Mouse (Mus musculus): ENCODE measurements around the gene Ninj2. TPM values are rescaled to one million over a fixed set of nuclear protein-coding genes. Genes with fewer than 3 reads are reported as not detected.
"Not testable (repeated sequence)": the region's sequence is repeated elsewhere in the genome, so short reads cannot be mapped to it uniquely, and the experiment has no call there.

The Ninj2 gene
- polyA plus RNA-seq, 1 experiment from 2014 or later: not detected

DNA sequence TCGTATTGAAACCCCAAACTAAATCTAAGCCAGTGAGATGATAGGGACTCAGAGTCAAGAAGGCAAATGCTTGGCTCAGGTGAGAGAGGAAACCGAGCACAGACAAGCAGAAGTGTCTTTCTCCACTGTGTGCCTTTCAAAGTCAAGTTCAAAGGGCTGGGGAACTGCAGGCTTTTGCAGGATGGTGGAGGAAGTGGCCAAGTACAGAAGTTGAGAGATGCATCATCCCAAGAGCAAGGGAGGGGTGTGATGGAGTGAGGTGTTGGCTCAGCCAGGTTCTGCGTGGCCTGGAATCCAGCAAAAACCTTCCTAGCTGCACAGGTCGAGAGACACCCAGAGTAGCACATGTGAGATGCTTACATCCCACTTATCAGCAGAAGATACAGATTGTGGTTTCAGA lies 11.6 kb upstream of the Ninj2 start:
- no peak for DNase-seq (ENCODE audit: low spot score)
- no peaks in the 10 kb centered on the region for H3K27me3 ChIP-seq (ENCODE audit: insufficient read depth, poor library complexity, severe bottlenecking)
- H3K9me3 ChIP-seq: no peaks in the 10 kb centered on the region
- no peak overlapping the region for H3K4me3 ChIP-seq
- no peak overlapping the region for H3K27ac ChIP-seq
- H3K4me1 ChIP-seq: 0 out of 2 replicates have a peak, but pooled peaks cover 3% of the 10 kb centered on the region
- 69% methylated on average over 4 of the region's 4 CpGs for WGBS
- H3K36me3 ChIP-seq: no peaks in the 10 kb centered on the region

GRCm38 (mm10) chr6:120082251-120082950 lies 10.7 kb upstream of the Ninj2 start:
- Histone ChIP-seq H3K27ac (no peak overlapping the region), H3K4me3 (no peak overlapping the region), H3K27me3 (ENCODE audit: insufficient read depth, poor library complexity, severe bottlenecking) (no peaks in the 10 kb centered on the region), H3K4me1 (no peaks in the 10 kb centered on the region), H3K9me3 (no peaks in the 10 kb centered on the region), H3K36me3 (no peaks in the 10 kb centered on the region)
- 83% methylated on average over 6 of the region's 6 CpGs for WGBS
- no peak for DNase-seq (ENCODE audit: low spot score)

DNA sequence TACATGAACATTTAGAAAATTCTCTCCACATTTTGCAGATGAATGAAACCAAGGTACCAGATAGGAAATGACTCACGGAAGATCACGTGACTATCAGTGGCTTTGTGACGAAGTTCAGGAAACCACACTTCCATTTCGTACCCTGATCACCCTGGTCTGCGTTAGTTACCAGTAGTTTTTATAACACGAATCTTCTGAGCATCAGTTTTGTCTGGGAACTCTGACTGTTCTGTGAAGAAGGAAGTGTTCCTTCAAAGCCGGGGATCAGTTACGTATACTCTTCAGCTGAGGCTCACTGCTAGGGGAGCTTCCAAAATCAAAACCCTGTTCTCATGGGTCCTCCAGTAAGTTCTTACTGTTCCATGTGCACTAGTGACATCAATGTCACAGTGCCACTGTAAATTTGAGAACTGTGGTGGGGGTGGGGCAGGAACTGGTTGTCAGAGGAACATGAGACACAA lies 10.2 kb upstream of the Ninj2 start:
- no peak overlapping the region for H3K4me3 ChIP-seq
- H3K36me3 ChIP-seq: no peaks in the 10 kb centered on the region
- 82% methylated on average over 8 of the region's 8 CpGs for WGBS
- no peaks in the 10 kb centered on the region for H3K4me1 ChIP-seq
- no peaks in the 10 kb centered on the region for H3K9me3 ChIP-seq
- no peak overlapping the region for H3K27ac ChIP-seq
- no peaks in the 10 kb centered on the region for H3K27me3 ChIP-seq (ENCODE audit: insufficient read depth, poor library complexity, severe bottlenecking)
- DNase-seq (ENCODE audit: low spot score): no peak

DNA sequence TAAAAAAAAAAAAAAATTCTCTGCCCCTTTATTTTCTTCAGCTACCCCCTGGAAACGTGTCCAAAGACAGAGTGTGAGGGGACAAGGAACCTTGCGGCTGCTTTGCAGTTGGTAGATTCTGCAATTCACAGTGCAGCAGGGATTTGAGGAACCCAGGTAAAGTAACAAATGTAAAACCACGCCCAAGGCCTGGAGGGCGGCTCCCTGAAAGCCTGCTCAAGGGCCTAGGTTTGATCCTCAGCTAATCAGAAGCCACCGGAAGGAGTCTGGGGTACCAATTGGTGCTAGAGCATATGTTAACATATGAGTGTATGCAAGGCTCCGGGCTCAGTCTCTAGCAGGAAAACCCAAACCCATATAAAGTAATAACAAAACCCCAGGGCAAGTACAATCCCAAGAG lies 9.7 kb upstream of the Ninj2 start:
- no peaks in the 10 kb centered on the region for H3K36me3 ChIP-seq
- H3K9me3 ChIP-seq: no peaks in the 10 kb centered on the region
- no peak overlapping the region for H3K4me3 ChIP-seq
- no peaks in the 10 kb centered on the region for H3K4me1 ChIP-seq
- 75% methylated on average over 6 of the region's 6 CpGs for WGBS
- DNase-seq (ENCODE audit: low spot score): no peak
- no peaks in the 10 kb centered on the region for H3K27me3 ChIP-seq (ENCODE audit: insufficient read depth, poor library complexity, severe bottlenecking)
- H3K27ac ChIP-seq: no peak overlapping the region

DNA sequence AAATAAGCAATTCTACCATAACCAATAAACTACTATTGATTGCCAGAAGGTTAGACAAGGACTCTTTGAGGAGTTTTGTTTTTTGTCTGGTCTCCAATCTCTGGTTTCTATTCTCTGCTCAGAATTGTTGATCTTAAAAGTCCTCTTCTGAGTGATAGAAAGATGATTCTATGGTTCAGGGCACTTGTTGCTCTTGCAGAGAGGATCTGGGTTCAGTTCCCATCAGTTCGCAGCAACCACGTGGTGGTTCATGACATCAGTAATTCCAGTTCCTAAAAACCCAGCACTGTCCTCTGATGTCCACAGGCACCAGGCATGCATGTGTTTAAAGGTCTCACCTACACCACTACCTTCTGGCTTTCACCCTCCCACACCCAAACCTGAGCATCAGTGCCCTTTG lies 8.2 kb upstream of the Ninj2 start:
- Histone ChIP-seq H3K4me1 (no peaks in the 10 kb centered on the region), H3K4me3 (no peak overlapping the region), H3K27ac (no peak overlapping the region), H3K36me3 (no peaks in the 10 kb centered on the region), H3K27me3 (ENCODE audit: insufficient read depth, poor library complexity, severe bottlenecking) (no peaks in the 10 kb centered on the region), H3K9me3 (no peaks in the 10 kb centered on the region)
- DNase-seq (ENCODE audit: low spot score): no peak
- WGBS: 80% methylated on average over 2 of the region's 2 CpGs

- Histone ChIP-seq H3K9me3 (no peaks in the 10 kb centered on the region), H3K4me1 (no peaks in the 10 kb centered on the region), H3K4me3 (no peak overlapping the region), H3K27ac (no peak overlapping the region), H3K36me3 (no peaks in the 10 kb centered on the region), H3K27me3 (ENCODE audit: insufficient read depth, poor library complexity, severe bottlenecking) (no peaks in the 10 kb centered on the region)
- 74% methylated on average over 3 of the region's 3 CpGs for WGBS
- no peak for DNase-seq (ENCODE audit: low spot score)
Observed at GRCm38 (mm10) chr6:120085832-120086231, 7.3 kb upstream of the Ninj2 start.

GRCm38 (mm10) chr6:120087041-120087440 lies 6.1 kb upstream of the Ninj2 start:
- WGBS: 85% methylated on average over 8 of the region's 8 CpGs
- not testable (repeated sequence) for H3K4me3 ChIP-seq; DNase-seq (ENCODE audit: low spot score); H3K27me3 ChIP-seq (ENCODE audit: insufficient read depth, poor library complexity, severe bottlenecking); H3K27ac ChIP-seq; H3K36me3 ChIP-seq; H3K9me3 ChIP-seq; H3K4me1 ChIP-seq

- Histone ChIP-seq H3K27me3 (ENCODE audit: insufficient read depth, poor library complexity, severe bottlenecking) (no peaks in the 10 kb centered on the region), H3K9me3 (no peaks in the 10 kb centered on the region), H3K27ac (no peak overlapping the region), H3K4me1 (peaks cover 3% of the 10 kb centered on the region; the same call in 1 of the 2 replicates), H3K36me3 (no peaks in the 10 kb centered on the region), H3K4me3 (no peak overlapping the region)
- no peak for DNase-seq (ENCODE audit: low spot score)
- 58% methylated on average over 15 of the region's 15 CpGs for WGBS
Observed at GRCm38 (mm10) chr6:120090712-120091248, 2.4 kb upstream of the Ninj2 start.

DNA sequence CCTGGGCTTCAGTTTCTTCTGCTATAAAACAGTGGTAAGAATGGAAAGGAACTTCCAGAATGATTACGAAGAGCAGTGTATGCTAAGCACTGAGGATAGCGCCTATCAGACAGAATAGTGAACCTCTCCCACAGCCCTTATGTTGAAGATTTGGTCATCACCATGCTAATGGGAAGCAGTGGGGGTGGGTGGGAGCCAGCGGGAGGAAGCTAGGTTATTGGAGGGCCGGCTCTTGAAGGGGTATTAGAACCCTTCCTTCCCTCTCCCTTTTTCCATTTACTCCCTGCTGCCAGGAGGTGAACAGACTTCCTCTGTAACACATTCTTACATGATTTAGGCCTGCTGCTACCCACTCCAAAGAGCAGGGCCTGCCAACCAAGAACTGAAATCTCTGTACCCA lies 1.2 kb upstream of the Ninj2 start:
- H3K9me3 ChIP-seq: no peaks in the 10 kb centered on the region
- H3K36me3 ChIP-seq: no peaks in the 10 kb centered on the region
- H3K27ac ChIP-seq: no peak overlapping the region
- no peak for DNase-seq (ENCODE audit: low spot score)
- H3K4me1 ChIP-seq: peaks cover 3% of the 10 kb centered on the region; the same call in 1 of the 2 replicates
- no peak overlapping the region for H3K4me3 ChIP-seq
- H3K27me3 ChIP-seq (ENCODE audit: insufficient read depth, poor library complexity, severe bottlenecking): no peaks in the 10 kb centered on the region
- whole genome bisulfite sequencing: 63% methylated on average over 4 of the region's 4 CpGs

DNA sequence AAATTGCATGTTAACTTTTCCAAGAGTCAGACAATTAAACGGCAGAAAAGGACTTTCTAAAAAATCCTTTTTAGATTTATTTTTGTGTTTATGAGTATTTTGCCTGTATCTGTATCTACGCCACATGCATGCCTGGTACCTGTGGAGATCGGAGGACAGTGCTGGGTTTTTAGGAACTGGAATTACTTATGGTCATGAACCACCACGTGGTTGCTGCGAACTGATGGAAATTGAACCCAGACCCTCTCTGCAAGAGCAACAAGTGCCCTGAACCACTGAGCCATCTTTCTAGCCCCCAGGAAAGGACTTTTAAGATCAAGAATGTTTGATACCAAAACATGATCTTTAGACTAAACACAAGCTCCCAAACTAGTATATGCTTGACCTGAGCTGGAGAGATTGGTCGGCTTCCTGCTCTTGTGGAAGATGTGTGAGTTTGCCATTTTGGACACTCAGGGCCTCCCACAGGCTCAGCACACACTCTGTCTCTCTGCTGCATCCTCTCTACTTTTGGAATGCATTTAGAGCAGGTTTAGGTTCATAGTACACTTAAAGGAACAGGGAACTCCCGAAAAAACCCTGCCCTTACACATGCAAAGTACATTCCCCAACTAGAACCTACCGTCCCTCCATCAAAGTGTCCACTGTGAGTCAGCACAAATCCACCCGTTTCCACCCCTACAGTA lies 1.1 kb downstream of the Ninj2 start:
- WGBS: 81% methylated on average over 9 of the region's 9 CpGs
- H3K36me3 ChIP-seq: no peaks in the 10 kb centered on the region
- DNase-seq (ENCODE audit: low spot score): no peak
- no peaks in the 10 kb centered on the region for H3K9me3 ChIP-seq
- H3K27me3 ChIP-seq (ENCODE audit: insufficient read depth, poor library complexity, severe bottlenecking): no peaks in the 10 kb centered on the region
- no peak overlapping the region for H3K27ac ChIP-seq
- H3K4me3 ChIP-seq: no peak overlapping the region
- H3K4me1 ChIP-seq: peaks cover 3% of the 10 kb centered on the region; the same call in 1 of the 2 replicates

- Histone ChIP-seq H3K4me1 (peaks cover 3% of the 10 kb centered on the region; the same call in 1 of the 2 replicates), H3K27me3 (ENCODE audit: insufficient read depth, poor library complexity, severe bottlenecking) (no peaks in the 10 kb centered on the region), H3K27ac (no peak overlapping the region), H3K9me3 (no peaks in the 10 kb centered on the region), H3K36me3 (no peaks in the 10 kb centered on the region), H3K4me3 (no peak overlapping the region)
- WGBS: 77% methylated on average over 5 of the region's 5 CpGs
- no peak for DNase-seq (ENCODE audit: low spot score)
Observed at GRCm38 (mm10) chr6:120095096-120095495, 1.9 kb downstream of the Ninj2 start.

DNA sequence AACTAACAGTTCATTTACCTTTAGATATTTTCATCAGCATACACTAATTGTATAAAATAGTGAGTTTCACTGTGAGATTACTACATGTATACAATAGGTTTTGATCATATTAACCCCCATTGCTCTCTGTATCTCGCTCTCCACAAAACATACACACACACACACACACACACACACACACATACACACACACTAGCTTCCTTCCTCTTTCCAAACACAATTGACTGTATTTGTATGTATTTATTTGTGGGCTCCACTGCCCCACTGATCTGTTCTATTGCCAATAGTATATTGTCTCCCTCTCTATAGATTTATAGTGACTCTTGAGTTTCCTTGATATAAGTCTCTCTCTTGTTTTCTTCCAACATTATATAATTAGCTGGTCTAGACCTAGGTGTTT lies 2.4 kb downstream of the Ninj2 start:
- H3K4me1 ChIP-seq: peaks cover 3% of the 10 kb centered on the region; the same call in 1 of the 2 replicates
- no peaks in the 10 kb centered on the region for H3K36me3 ChIP-seq
- H3K4me3 ChIP-seq: no peak overlapping the region
- H3K27ac ChIP-seq: no peak overlapping the region
- WGBS: 71% methylated on average over 1 of the region's 1 CpGs
- DNase-seq (ENCODE audit: low spot score): no peak
- H3K27me3 ChIP-seq (ENCODE audit: insufficient read depth, poor library complexity, severe bottlenecking): no peaks in the 10 kb centered on the region
- no peaks in the 10 kb centered on the region for H3K9me3 ChIP-seq

DNA sequence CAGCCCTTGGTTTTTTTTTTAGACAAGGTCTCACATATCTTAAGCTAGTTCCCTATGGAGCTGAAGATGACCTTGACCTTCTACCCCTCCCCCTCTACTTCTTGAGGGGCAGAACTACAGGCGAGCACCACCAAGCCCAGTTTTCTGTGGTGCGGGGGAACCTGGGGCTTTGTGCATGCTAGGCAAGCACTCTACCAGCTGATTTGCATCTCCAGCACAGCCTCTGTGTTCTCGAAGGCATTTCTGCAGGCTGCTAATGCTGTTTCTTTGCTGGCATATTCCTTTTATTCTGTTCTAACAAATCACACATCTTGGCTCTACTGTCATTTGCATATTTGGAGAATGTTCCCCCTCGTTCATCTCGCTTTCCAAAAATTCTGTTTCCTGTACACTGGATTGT lies 6.2 kb downstream of the Ninj2 start:
- no peaks in the 10 kb centered on the region for H3K9me3 ChIP-seq
- no peak overlapping the region for H3K27ac ChIP-seq
- 80% methylated on average over 5 of the region's 5 CpGs for WGBS
- no peaks in the 10 kb centered on the region for H3K4me1 ChIP-seq
- no peaks in the 10 kb centered on the region for H3K36me3 ChIP-seq
- DNase-seq (ENCODE audit: low spot score): no peak
- no peaks in the 10 kb centered on the region for H3K27me3 ChIP-seq (ENCODE audit: insufficient read depth, poor library complexity, severe bottlenecking)
- H3K4me3 ChIP-seq: no peak overlapping the region
